Mouse (Mus musculus): Measurements from ENCODE around the gene Car14. TPM values are rescaled to one million over a fixed set of nuclear protein-coding genes. Genes with fewer than 3 reads are reported as not detected.
"Not testable (repeated sequence)": the region's sequence is repeated elsewhere in the genome, so short reads cannot be mapped to it uniquely, and the experiment has no call there.

Gene Car14
- polyA plus RNA-seq, 1 experiment, result 0.81 TPM

GRCm38 (mm10) chr3:95928261-95928657 is 23.8 kb upstream of the Car14 start:
- TF ChIP-seq CTCF (IDR thresholded peaks at IDR 0.05; ENCODE audit: extremely low read depth, insufficient read length, insufficient replicate concordance, low read depth, low read length), result no peak
- TF ChIP-seq POLR2A (IDR thresholded peaks at IDR 0.05; ENCODE audit: low read depth, low read length), result no peak
- no peak overlapping the region for H3K27ac ChIP-seq (ENCODE audit: insufficient read depth, low read depth, low read length)

GRCm38 (mm10) chr3:95925087-95925486 is 20.6 kb upstream of the Car14 start:
- TF ChIP-seq POLR2A (IDR thresholded peaks at IDR 0.05; ENCODE audit: low read depth, low read length) (no peak), CTCF (IDR thresholded peaks at IDR 0.05; ENCODE audit: extremely low read depth, insufficient read length, insufficient replicate concordance, low read depth, low read length) (no peak)
- Histone ChIP-seq H3K27me3 (ENCODE audit: control insufficient read depth, insufficient read depth, low read length) (no peaks in the 10 kb centered on the region), H3K4me1 (ENCODE audit: control insufficient read depth, insufficient read depth, insufficient read length, low read length) (0 out of 2 replicates have a peak, but pooled peaks cover 3% of the 10 kb centered on the region), H3K4me3 (ENCODE audit: low read depth, low read length) (no peak overlapping the region), H3K27ac (ENCODE audit: insufficient read depth, low read depth, low read length) (no peak overlapping the region), H3K36me3 (ENCODE audit: control insufficient read depth, insufficient read depth, low read length) (no peaks in the 10 kb centered on the region)
- 78% methylated on average over 5 of the region's 5 CpGs for WGBS

More at GRCm38 (mm10) chr3:95928261-95928657, 23.8 kb upstream of the Car14 start:
- H3K27me3 ChIP-seq (ENCODE audit: control insufficient read depth, insufficient read depth, low read length), result no peaks in the 10 kb centered on the region
- WGBS, result 38% methylated on average over 6 of the region's 6 CpGs
- peaks cover 3% of the 10 kb centered on the region; the same call in 1 of the 2 replicates for H3K4me1 ChIP-seq (ENCODE audit: control insufficient read depth, insufficient read depth, insufficient read length, low read length)
- no peaks in the 10 kb centered on the region for H3K36me3 ChIP-seq (ENCODE audit: control insufficient read depth, insufficient read depth, low read length)
- peak overlapping the region; percentile 71 for H3K4me3 ChIP-seq (ENCODE audit: low read depth, low read length)

GRCm38 (mm10) chr3:95924185-95924584 is 19.7 kb upstream of the Car14 start:
- 57% methylated on average over 4 of the region's 4 CpGs for WGBS
- H3K27ac ChIP-seq (ENCODE audit: insufficient read depth, low read depth, low read length), result no peak overlapping the region
- H3K4me3 ChIP-seq (ENCODE audit: low read depth, low read length), result no peak overlapping the region
- 0 out of 2 replicates have a peak, but pooled peaks cover 3% of the 10 kb centered on the region for H3K4me1 ChIP-seq (ENCODE audit: control insufficient read depth, insufficient read depth, insufficient read length, low read length)
- H3K27me3 ChIP-seq (ENCODE audit: control insufficient read depth, insufficient read depth, low read length), result no peaks in the 10 kb centered on the region
- TF ChIP-seq POLR2A (IDR thresholded peaks at IDR 0.05; ENCODE audit: low read depth, low read length) (no peak), CTCF (IDR thresholded peaks at IDR 0.05; ENCODE audit: extremely low read depth, insufficient read length, insufficient replicate concordance, low read depth, low read length) (no peak)
- H3K36me3 ChIP-seq (ENCODE audit: control insufficient read depth, insufficient read depth, low read length), result no peaks in the 10 kb centered on the region

- not testable (repeated sequence) for H3K4me1 ChIP-seq (ENCODE audit: control insufficient read depth, insufficient read depth, insufficient read length, low read length); H3K36me3 ChIP-seq (ENCODE audit: control insufficient read depth, insufficient read depth, low read length); H3K27me3 ChIP-seq (ENCODE audit: control insufficient read depth, insufficient read depth, low read length); H3K4me3 ChIP-seq (ENCODE audit: low read depth, low read length); H3K27ac ChIP-seq (ENCODE audit: insufficient read depth, low read depth, low read length)
- 76% methylated on average over 7 of the region's 7 CpGs for WGBS
Observed at GRCm38 (mm10) chr3:95923429-95923828, 18.9 kb upstream of the Car14 start.

GRCm38 (mm10) chr3:95920532-95920931 is 16.0 kb upstream of the Car14 start:
- not testable (repeated sequence) for H3K27ac ChIP-seq (ENCODE audit: insufficient read depth, low read depth, low read length); H3K27me3 ChIP-seq (ENCODE audit: control insufficient read depth, insufficient read depth, low read length); H3K4me1 ChIP-seq (ENCODE audit: control insufficient read depth, insufficient read depth, insufficient read length, low read length); H3K4me3 ChIP-seq (ENCODE audit: low read depth, low read length); H3K36me3 ChIP-seq (ENCODE audit: control insufficient read depth, insufficient read depth, low read length)
- 64% methylated on average over 2 of the region's 2 CpGs for WGBS

GRCm38 (mm10) chr3:95916760-95917159 is 12.3 kb upstream of the Car14 start:
- 61% methylated on average over 7 of the region's 7 CpGs for WGBS
- H3K4me3 ChIP-seq (ENCODE audit: low read depth, low read length), result no peak overlapping the region
- H3K27ac ChIP-seq (ENCODE audit: insufficient read depth, low read depth, low read length), result no peak overlapping the region
- TF ChIP-seq POLR2A (IDR thresholded peaks at IDR 0.05; ENCODE audit: low read depth, low read length) (no peak), CTCF (IDR thresholded peaks at IDR 0.05; ENCODE audit: extremely low read depth, insufficient read length, insufficient replicate concordance, low read depth, low read length) (no peak)
- no peaks in the 10 kb centered on the region for H3K27me3 ChIP-seq (ENCODE audit: control insufficient read depth, insufficient read depth, low read length)
- no peaks in the 10 kb centered on the region for H3K36me3 ChIP-seq (ENCODE audit: control insufficient read depth, insufficient read depth, low read length)
- H3K4me1 ChIP-seq (ENCODE audit: control insufficient read depth, insufficient read depth, insufficient read length, low read length), result no peaks in the 10 kb centered on the region

- Histone ChIP-seq H3K4me3 (ENCODE audit: low read depth, low read length) (no peak overlapping the region), H3K27me3 (ENCODE audit: control insufficient read depth, insufficient read depth, low read length) (no peaks in the 10 kb centered on the region)
- TF ChIP-seq POLR2A (IDR thresholded peaks at IDR 0.05; ENCODE audit: low read depth, low read length) (no peak), CTCF (IDR thresholded peaks at IDR 0.05; ENCODE audit: extremely low read depth, insufficient read length, insufficient replicate concordance, low read depth, low read length) (no peak)
Observed at GRCm38 (mm10) chr3:95914706-95915105, 10.2 kb upstream of the Car14 start.

GRCm38 (mm10) chr3:95907613-95908012 is 3.1 kb upstream of the Car14 start:
- H3K27ac ChIP-seq (ENCODE audit: insufficient read depth, low read depth, low read length), result no peak overlapping the region
- TF ChIP-seq CTCF (IDR thresholded peaks at IDR 0.05; ENCODE audit: extremely low read depth, insufficient read length, insufficient replicate concordance, low read depth, low read length) (no peak), POLR2A (IDR thresholded peaks at IDR 0.05; ENCODE audit: low read depth, low read length) (no peak)
- H3K27me3 ChIP-seq (ENCODE audit: control insufficient read depth, insufficient read depth, low read length), result peaks cover 21% of the 10 kb centered on the region
- no peak overlapping the region for H3K4me3 ChIP-seq (ENCODE audit: low read depth, low read length)
- H3K4me1 ChIP-seq (ENCODE audit: control insufficient read depth, insufficient read depth, insufficient read length, low read length), result peaks cover 3% of the 10 kb centered on the region
- WGBS, result 49% methylated on average over 4 of the region's 4 CpGs
- no peaks in the 10 kb centered on the region for H3K36me3 ChIP-seq (ENCODE audit: control insufficient read depth, insufficient read depth, low read length)

More at GRCm38 (mm10) chr3:95914706-95915105, 10.2 kb upstream of the Car14 start:
- WGBS, result 60% methylated on average over 4 of the region's 4 CpGs
- H3K4me1 ChIP-seq (ENCODE audit: control insufficient read depth, insufficient read depth, insufficient read length, low read length), result no peaks in the 10 kb centered on the region
- no peaks in the 10 kb centered on the region for H3K36me3 ChIP-seq (ENCODE audit: control insufficient read depth, insufficient read depth, low read length)
- H3K27ac ChIP-seq (ENCODE audit: insufficient read depth, low read depth, low read length), result no peak overlapping the region

All from small intestine, adult 2 months (tissue).